Mouse (Mus musculus): Measurements from ENCODE around the gene Chad.

DNA sequence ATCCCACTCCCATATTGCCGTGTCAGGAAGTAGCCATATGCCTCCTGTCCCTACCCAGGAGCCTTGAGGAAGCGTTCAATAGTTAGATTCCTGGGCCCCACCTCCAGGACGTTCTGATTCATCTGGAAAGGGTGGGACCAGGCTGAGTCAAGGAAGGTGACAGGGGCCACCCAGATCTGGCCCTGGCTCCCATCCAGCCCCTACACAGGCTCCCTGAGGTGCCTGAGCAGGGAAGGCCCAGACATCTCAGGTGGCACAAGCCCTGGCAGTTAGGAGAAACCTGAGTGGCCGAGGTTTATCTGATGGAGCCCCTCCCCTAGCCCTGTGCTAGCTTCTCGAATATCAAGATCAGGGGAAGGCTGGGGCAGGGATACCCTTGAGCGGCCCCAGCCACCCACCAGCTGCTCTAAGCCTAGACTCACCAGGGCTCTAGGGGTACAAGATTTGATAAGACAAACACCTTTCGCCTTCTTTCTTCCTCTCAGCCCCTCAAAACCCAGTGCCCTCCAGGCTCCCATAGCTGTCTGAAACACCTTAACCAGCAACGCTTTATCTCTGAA lies 26.0 kb upstream of the Chad start:
- 0 out of 4 replicates have a peak, but pooled peaks of 1 of the 2 experiments have one; percentile 25 for TF ChIP-seq POLR2A (IDR thresholded peaks at IDR 0.05; ENCODE audit: control insufficient read depth in 1 of 2, insufficient read depth in 1 of 2, low read depth in 1 of 2, low read length in 2 of 2, poor library complexity in 1 of 2)
- no peak for TF ChIP-seq ZNF384 (IDR thresholded peaks at IDR 0.05; ENCODE audit: low read depth, low read length)
- TF ChIP-seq CTCF (IDR thresholded peaks at IDR 0.05 in 2 of 3, conservative IDR thresholded peaks at IDR 0.05 in 1 of 3; ENCODE audit: control insufficient read depth in 1 of 3, insufficient read depth in 1 of 3, low read depth in 2 of 3, low read length in 3 of 3, poor library complexity in 1 of 3, severe bottlenecking in 1 of 3) = no peak
- no peak for TF ChIP-seq ELF1 (IDR thresholded peaks at IDR 0.05; ENCODE audit: low read depth, low read length)
- no peak for TF ChIP-seq HCFC1 (IDR thresholded peaks at IDR 0.05; ENCODE audit: low read depth, low read length)
- TF ChIP-seq GABPA (IDR thresholded peaks at IDR 0.05; ENCODE audit: low read depth, low read length) = no peak
- no peak for TF ChIP-seq TBP (IDR thresholded peaks at IDR 0.05; ENCODE audit: low read depth, low read length)
- no peak for TF ChIP-seq ZMIZ1 (IDR thresholded peaks at IDR 0.05; ENCODE audit: low read depth, low read length)
- TF ChIP-seq MYC (IDR thresholded peaks at IDR 0.05; ENCODE audit: low read depth, low read length) = no peak

All from MEL (cell line).